Mouse (Mus musculus) kidney, embryonic 14.5 days (tissue): ENCODE measurements at regions not wholly inside any gene's neighbourhood (a gene's known extent, or its start where the extent isn't known, plus 50 kb on each side); places are given as distances from the start of the nearest gene placed in this dataset.
"Not testable (repeated sequence)": the region's sequence is repeated elsewhere in the genome, so short reads cannot be mapped to it uniquely, and the experiment has no call there.

Experiments
- ATAC-seq: fragments of 200-750 bp; cut with Nextera tagmentation; 2 replicates; pipeline ENCODE4 v1.8.0; 2017; ENCODE audit warnings: moderate number of reproducible peaks, mild to moderate bottlenecking, moderate TSS enrichment, moderate library complexity; ENCODE audit not compliant: low FRiP score, low TSS enrichment
- H3K27ac ChIP-seq: fragments of 300-500 bp; sonication (generic); 2 replicates; pipeline ENCODE4 v1.5.1; 2014; ENCODE audit warnings: low read depth, mild to moderate bottlenecking, low read length, moderate library complexity, mixed read lengths
- H3K27me3 ChIP-seq: fragments of 300-500 bp; sonication (generic); 2 replicates; pipeline ENCODE4 v1.6.1; 2014; ENCODE audit warnings: mild to moderate bottlenecking, low read length; ENCODE audit not compliant: control insufficient read depth, insufficient read depth
- H3K36me3 ChIP-seq: fragments of 300-500 bp; sonication (generic); 2 replicates; pipeline ENCODE4 v1.6.1; 2014; ENCODE audit warnings: low read length, mixed read lengths; ENCODE audit not compliant: control insufficient read depth, insufficient read depth
- H3K4me1 ChIP-seq: fragments of 300-500 bp; sonication (generic); 2 replicates; pipeline ENCODE4 v1.6.1; 2014; ENCODE audit warnings: low read length, mixed read lengths; ENCODE audit not compliant: control insufficient read depth, insufficient read depth
- H3K4me2 ChIP-seq: fragments of 300-500 bp; sonication (generic); replicated peaks from 2 replicates; pipeline ENCODE4 v1.6.1; 2014; ENCODE audit warnings: low read depth, mild to moderate bottlenecking, low read length
- H3K4me3 ChIP-seq: fragments of 300-500 bp; sonication (generic); 2 replicates; pipeline ENCODE4 v1.5.1; 2014; ENCODE audit warnings: mild to moderate bottlenecking, low read length
- H3K9ac ChIP-seq: fragments of 300-500 bp; sonication (generic); 2 replicates; pipeline ENCODE4 v1.6.1; 2014; ENCODE audit warnings: low read depth, mild to moderate bottlenecking, low read length, moderate library complexity
- H3K9me3 ChIP-seq: fragments of 300-500 bp; sonication (generic); 2 replicates; pipeline ENCODE4 v1.6.1; 2016; ENCODE audit warnings: low read length; ENCODE audit not compliant: control insufficient read depth
- WGBS: fragments of 180-500 bp; shearing (Covaris S2); extraction: QIAGEN DNeasy Blood & Tissue Kit; methylation state at CpG from one replicate; pipeline ENCODE4 v1.1.7; 2014; 5-methylcytosine and 5-hydroxymethylcytosine counted together

DNA sequence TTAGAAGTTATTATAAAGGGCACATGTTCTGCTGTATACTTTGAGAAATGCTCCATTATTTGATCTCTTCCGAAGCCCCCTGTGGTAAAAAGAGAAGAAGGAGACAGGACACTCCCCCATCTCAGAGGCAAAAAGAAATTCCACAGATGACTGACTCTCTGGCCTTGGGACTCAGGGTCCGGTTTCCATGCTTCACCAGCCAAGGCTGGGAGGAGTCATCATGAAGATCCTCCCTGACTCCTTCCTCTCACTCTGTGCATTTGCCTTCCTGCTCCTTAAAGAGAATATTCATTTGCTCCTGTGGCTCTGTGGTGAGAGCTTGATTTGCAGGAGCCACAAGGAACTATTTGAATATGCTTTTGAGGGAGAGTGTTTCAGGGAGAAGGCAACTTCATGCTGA lies 135.6 kb upstream of the Tenm4 start:
- no peak; the same call in 1 of the 2 replicates for ATAC-seq
- WGBS: 31% methylated on average over 2 of the region's 2 CpGs
- H3K9ac ChIP-seq: no peak overlapping the region
- H3K27ac ChIP-seq: no peak overlapping the region
- H3K36me3 ChIP-seq: no peaks in the 10 kb centered on the region
- H3K4me1 ChIP-seq: no peaks in the 10 kb centered on the region
- H3K9me3 ChIP-seq: no peaks in the 10 kb centered on the region
- no peaks in the 10 kb centered on the region for H3K27me3 ChIP-seq
- no peak overlapping the region for H3K4me2 ChIP-seq
- no peak overlapping the region for H3K4me3 ChIP-seq

DNA sequence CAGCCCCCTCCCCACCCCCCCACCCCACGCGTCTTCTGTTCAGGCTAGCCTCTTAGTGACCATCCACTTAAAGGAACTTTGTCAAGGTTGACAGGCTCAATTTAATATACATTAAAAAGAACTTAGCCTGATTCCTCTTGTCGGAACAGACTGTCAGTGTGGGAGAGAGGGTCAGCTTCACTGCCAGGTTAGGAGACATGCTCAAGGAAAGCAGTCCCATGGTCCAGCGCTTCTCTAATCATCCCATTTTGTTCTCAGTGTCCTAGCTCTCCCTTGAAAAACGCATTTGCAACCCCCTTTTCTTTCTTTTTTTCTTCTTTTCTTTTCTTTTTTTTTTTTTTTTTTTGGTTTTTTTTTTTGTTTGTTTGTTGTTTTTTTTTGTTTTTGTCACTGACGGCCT lies 131.4 kb upstream of the Tenm4 start:
- no peak overlapping the region for H3K4me3 ChIP-seq
- 0 out of 2 replicates have a peak, but pooled peaks have one; percentile 35 for ATAC-seq
- WGBS: 44% methylated on average over 6 of the region's 6 CpGs

DNA sequence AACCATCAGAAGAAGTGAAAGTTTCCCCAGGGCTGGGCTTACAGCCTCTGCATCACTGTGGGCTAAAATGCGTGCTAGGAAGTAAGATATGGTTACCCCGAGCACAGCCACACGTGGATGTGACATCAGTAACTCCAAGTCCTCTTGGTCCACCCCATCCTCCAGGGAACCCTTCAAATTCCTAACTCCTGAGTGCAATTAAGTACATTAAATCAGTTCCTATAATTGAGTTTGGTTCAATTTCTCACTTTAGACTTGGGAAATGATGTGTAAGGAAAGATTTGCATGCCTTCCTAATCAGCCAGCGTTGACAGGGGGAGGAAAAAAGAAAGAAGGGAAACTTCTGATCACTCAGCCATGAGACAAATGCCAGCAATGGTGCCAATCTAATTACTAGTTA lies 129.2 kb upstream of the Tenm4 start:
- no peaks in the 10 kb centered on the region for H3K27me3 ChIP-seq
- H3K4me1 ChIP-seq: no peaks in the 10 kb centered on the region
- no peak overlapping the region for H3K4me2 ChIP-seq
- WGBS: 64% methylated on average over 4 of the region's 4 CpGs
- no peaks in the 10 kb centered on the region for H3K36me3 ChIP-seq
- ATAC-seq: no peak
- no peaks in the 10 kb centered on the region; the same call in 1 of the 2 replicates for H3K9me3 ChIP-seq
- H3K4me3 ChIP-seq: no peak overlapping the region
- no peak overlapping the region for H3K27ac ChIP-seq
- H3K9ac ChIP-seq: no peak overlapping the region

More for the DNA sequence above, 131.4 kb upstream of the Tenm4 start:
- no peak overlapping the region for H3K4me2 ChIP-seq
- no peaks in the 10 kb centered on the region for H3K4me1 ChIP-seq
- no peak overlapping the region for H3K9ac ChIP-seq
- H3K9me3 ChIP-seq: no peaks in the 10 kb centered on the region
- no peaks in the 10 kb centered on the region for H3K27me3 ChIP-seq
- no peaks in the 10 kb centered on the region for H3K36me3 ChIP-seq
- no peak overlapping the region for H3K27ac ChIP-seq

DNA sequence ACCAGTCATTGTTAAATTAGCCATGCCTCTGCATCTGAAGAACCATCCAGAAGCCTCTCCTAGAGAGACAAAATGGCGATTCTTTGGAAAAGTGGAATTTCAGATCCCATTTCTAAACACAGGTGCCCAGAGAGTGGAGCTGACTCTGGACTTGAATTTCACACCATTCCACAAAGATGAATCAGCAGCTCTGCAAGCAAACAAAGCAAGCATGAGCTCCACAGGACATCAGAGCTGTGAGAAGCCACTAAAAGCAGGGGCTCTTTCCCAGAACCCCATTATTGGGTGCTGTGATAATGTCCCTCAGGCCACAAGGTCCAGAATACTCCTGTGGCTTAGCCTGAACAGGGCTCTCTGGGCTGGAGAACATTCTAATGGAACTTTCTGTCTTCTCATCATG lies 119.4 kb upstream of the Tenm4 start:
- no peaks in the 10 kb centered on the region for H3K27me3 ChIP-seq
- H3K4me2 ChIP-seq: no peak overlapping the region
- no peak for ATAC-seq
- no peak overlapping the region for H3K9ac ChIP-seq
- no peak overlapping the region for H3K4me3 ChIP-seq
- H3K9me3 ChIP-seq: peaks cover 8% of the 10 kb centered on the region; the same call in 1 of the 2 replicates
- 81% methylated on average over 1 of the region's 1 CpGs for WGBS
- H3K27ac ChIP-seq: no peak overlapping the region
- no peaks in the 10 kb centered on the region for H3K36me3 ChIP-seq
- H3K4me1 ChIP-seq: no peaks in the 10 kb centered on the region

DNA sequence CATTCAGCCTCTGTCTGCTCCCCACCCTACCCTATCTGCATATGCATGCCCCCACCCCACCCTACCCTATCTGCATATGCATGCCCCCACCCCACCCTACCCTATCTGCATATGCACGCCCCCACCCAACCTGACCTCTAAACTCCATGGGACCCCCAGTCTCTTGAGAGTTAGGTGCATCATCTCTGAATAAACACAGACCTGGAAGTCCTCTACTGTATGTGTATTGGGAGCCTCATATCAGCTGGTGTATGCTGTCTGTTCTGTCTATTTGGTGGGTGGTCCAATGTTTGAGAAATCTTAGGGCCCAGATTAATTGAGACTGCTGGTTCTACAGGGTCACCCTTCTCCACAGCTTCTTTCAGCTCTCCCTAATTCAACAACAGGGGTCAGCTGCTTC lies 109.4 kb upstream of the Tenm4 start:
- not testable (repeated sequence) for H3K4me3 ChIP-seq, H3K9me3 ChIP-seq, ATAC-seq, H3K36me3 ChIP-seq, H3K4me2 ChIP-seq, H3K27me3 ChIP-seq, H3K9ac ChIP-seq, H3K4me1 ChIP-seq, H3K27ac ChIP-seq
- WGBS: 64% methylated on average over 1 of the region's 1 CpGs

DNA sequence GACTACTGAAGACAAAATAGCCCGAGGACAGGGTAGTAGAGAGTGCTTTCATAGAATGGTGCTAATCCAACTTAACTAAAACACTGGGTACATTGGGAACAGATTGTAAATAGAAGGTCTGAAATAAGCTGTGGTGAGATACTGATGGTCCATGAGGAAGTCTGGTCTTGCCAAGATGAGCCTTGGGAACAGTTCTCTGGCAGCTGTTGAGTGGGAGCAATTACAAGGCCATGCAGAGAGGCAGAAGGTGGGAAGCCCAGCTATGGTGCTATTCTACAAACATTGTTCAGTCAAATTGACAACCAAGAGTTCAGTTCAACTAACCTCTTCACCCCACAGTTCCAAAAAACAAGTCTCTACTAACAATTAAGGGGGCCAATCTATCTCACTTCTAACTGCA lies 92.5 kb upstream of the Tenm4 start:
- no peaks in the 10 kb centered on the region for H3K27me3 ChIP-seq
- ATAC-seq: no peak

DNA sequence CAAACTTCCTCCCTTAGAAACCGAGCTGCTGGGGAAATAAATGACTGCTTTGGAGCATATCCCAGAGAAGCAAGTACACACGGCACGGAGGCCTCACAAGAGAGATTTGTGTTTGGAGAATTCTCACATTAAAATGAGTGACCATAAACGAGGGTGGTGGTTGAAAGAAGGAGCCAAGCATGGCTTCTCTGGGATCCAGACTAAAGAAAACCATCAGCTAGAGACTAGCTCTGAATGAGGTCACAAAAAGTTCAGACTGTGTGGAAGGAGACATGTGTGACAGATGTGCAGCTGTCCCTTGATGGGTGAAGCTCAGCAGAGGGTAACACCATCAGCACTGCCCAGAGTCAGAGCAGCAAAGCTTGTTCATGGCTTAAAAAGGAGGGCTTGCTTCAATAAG lies 89.4 kb upstream of the Tenm4 start:
- ATAC-seq: peak; percentile 52; the same call in 1 of the 2 replicates
- H3K4me1 ChIP-seq: no peaks in the 10 kb centered on the region
- no peaks in the 10 kb centered on the region for H3K9me3 ChIP-seq
- H3K36me3 ChIP-seq: no peaks in the 10 kb centered on the region
- H3K27ac ChIP-seq: peak overlapping the region; percentile 76; the same call in 1 of the 2 replicates
- no peaks in the 10 kb centered on the region for H3K27me3 ChIP-seq
- no peak overlapping the region for H3K9ac ChIP-seq
- 21% methylated on average over 4 of the region's 4 CpGs for WGBS
- no peak overlapping the region for H3K4me2 ChIP-seq
- H3K4me3 ChIP-seq: no peak overlapping the region

More for the DNA sequence above, 92.5 kb upstream of the Tenm4 start:
- 91% methylated on average over 1 of the region's 1 CpGs for WGBS
- H3K36me3 ChIP-seq: no peaks in the 10 kb centered on the region
- no peak overlapping the region for H3K9ac ChIP-seq
- H3K4me1 ChIP-seq: no peaks in the 10 kb centered on the region
- no peak overlapping the region for H3K4me2 ChIP-seq
- no peak overlapping the region for H3K27ac ChIP-seq
- H3K4me3 ChIP-seq: no peak overlapping the region
- H3K9me3 ChIP-seq: no peaks in the 10 kb centered on the region

DNA sequence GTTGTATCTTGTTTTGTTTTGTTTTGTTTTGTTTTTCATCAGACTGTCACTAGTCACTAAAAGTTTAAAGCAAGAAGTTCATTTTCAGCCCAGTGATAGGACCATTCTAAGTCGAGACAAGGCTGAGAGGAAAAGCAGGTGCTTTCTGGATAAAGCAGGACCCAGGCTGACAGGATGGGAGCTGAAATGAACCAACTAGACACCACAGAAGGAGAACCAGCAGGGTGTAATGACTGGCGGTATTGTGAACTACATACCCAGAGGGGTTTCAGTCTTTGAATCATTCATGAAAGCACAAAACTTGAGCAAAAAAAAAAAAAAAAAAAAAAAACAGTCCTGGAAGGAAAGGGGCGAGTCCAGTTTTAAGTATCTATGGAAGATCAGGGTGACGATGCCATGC lies 75.9 kb upstream of the Tenm4 start:
- Histone ChIP-seq H3K27ac (no peak overlapping the region), H3K4me3 (no peak overlapping the region), H3K4me2 (no peak overlapping the region), H3K9me3 (no peaks in the 10 kb centered on the region), H3K4me1 (no peaks in the 10 kb centered on the region), H3K36me3 (no peaks in the 10 kb centered on the region), H3K27me3 (no peaks in the 10 kb centered on the region), H3K9ac (no peak overlapping the region)
- WGBS: 85% methylated on average over 4 of the region's 4 CpGs
- no peak for ATAC-seq

DNA sequence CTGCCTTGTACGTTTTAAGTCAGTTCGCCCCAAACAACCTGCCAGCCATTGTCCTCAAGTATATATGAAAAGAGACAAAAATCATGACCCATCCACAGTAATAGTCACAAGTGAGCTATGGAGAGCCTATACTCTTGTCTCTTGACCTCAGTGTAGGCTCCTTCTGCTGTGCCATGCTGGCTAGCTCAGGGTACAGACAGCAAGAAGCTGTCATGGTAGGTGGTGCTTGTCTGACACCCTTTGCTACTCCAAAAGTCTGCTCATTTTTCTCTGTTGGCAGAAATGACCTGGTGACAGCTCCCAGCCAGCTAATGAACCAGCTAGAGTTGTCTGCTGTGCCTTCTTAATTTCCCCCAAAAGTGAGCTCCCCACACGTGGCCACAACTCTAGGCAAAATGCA lies 75.3 kb upstream of the Tenm4 start:
- ATAC-seq: no peak
- H3K4me2 ChIP-seq: no peak overlapping the region
- no peaks in the 10 kb centered on the region for H3K36me3 ChIP-seq
- no peaks in the 10 kb centered on the region for H3K9me3 ChIP-seq
- 86% methylated on average over 3 of the region's 3 CpGs for WGBS
- H3K9ac ChIP-seq: no peak overlapping the region
- no peak overlapping the region for H3K4me3 ChIP-seq
- no peaks in the 10 kb centered on the region for H3K27me3 ChIP-seq
- H3K4me1 ChIP-seq: no peaks in the 10 kb centered on the region
- no peak overlapping the region for H3K27ac ChIP-seq
